Mouse (Mus musculus): ENCODE results near the gene Kif15.

- TF ChIP-seq CTCF (IDR thresholded peaks at IDR 0.05; ENCODE audit: low read depth, low read length) (no peak), GATA1 (IDR thresholded peaks at IDR 0.05; ENCODE audit: borderline replicate concordance, low read length) (no peak), POLR2AphosphoS5 (IDR thresholded peaks at IDR 0.05; ENCODE audit: insufficient replicate concordance, low read depth, low read length) (no peak), GATA2 (IDR thresholded peaks at IDR 0.05; ENCODE audit: borderline replicate concordance, low read depth, low read length) (no peak), TAL1 (conservative IDR thresholded peaks at IDR 0.05; ENCODE audit: low read depth, low read length) (no peak)
These were observed 109.3 kb downstream of the Kif15 start for GRCm38 (mm10) chr9:123060172-123060571.

Measured in G1E (cell line).